Mouse (Mus musculus): ENCODE data around the gene Ap3d1.

GRCm38 (mm10) chr10:80717281-80717680 is 24.8 kb downstream of the Ap3d1 start:
- TF ChIP-seq CTCF (IDR thresholded peaks at IDR 0.05; ENCODE audit: extremely low read depth, insufficient read depth, insufficient read length, insufficient replicate concordance), result no peak
- no peak for TF ChIP-seq POLR2A (IDR thresholded peaks at IDR 0.05; ENCODE audit: low read depth, low read length)
